Mouse (Mus musculus) testis, postnatal 10 days (tissue): ENCODE measurements at regions not wholly inside any gene's neighbourhood (a gene's known extent, or its start where the extent isn't known, plus 50 kb on each side); places are given as distances from the start of the nearest gene placed in this dataset.

Experiments
- DNase-seq: peaks from one replicate; pipeline ENCODE4 v3.0.0; 2021; ENCODE audit warnings: low spot score

DNA sequence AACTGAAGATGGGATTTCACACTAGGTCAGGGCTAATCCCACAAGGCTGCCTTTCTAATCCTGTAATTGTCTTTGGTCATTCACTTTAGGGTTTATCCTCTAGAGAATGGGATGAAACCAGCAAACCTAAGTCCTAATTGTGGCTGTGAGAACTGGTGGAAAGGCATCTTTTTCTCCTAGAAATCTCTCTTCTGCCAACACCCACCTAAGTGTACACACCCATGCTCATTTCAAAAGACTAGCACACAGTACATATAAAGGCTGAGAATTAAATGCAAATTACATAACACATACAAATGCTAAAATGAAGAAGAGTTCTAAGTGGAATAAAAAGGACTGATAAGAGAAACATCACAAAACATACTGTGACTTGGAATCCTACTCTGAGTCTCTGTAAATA lies 579.5 kb downstream of the Eepd1 start:
- no peak for DNase-seq

DNA sequence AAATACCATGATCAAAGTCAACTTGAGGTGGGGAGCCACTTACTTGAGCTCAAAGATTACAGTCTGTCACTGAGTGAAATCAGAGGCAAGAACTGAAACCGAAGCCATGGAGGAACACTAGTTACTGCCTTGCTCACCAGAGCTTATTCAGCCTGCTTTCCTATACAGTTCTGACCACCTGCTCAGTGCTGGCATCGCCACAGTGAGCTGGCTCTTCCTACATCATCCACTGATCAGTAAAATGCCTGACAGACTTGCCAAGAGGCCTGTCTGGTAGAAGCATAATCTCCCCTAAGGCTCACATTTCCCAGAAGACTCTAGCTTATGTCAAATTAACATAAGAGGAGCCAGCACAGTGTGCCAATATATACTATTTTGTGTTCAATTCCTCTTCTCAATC lies 595.7 kb downstream of the Eepd1 start:
- DNase-seq, result no peak

DNA sequence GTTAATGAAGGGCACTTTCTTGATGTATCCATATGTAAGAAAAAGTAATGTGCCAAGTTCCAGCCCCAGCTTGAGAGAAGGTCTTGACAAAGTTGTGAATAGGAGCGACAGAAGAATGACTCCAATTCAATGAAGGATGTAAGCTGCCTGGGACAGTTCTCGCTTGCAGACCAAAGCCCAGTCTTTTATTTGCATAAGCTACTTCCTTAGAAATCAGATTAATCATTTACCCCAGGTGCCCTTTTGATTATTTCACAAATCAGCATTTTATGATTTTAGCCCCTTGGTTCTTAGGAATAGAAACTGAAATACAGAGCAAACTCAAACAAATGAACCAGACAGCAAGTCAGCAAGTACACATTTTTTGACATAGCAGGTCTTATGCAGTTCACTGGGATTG lies 605.2 kb downstream of the Eepd1 start:
- DNase-seq, result no peak

DNA sequence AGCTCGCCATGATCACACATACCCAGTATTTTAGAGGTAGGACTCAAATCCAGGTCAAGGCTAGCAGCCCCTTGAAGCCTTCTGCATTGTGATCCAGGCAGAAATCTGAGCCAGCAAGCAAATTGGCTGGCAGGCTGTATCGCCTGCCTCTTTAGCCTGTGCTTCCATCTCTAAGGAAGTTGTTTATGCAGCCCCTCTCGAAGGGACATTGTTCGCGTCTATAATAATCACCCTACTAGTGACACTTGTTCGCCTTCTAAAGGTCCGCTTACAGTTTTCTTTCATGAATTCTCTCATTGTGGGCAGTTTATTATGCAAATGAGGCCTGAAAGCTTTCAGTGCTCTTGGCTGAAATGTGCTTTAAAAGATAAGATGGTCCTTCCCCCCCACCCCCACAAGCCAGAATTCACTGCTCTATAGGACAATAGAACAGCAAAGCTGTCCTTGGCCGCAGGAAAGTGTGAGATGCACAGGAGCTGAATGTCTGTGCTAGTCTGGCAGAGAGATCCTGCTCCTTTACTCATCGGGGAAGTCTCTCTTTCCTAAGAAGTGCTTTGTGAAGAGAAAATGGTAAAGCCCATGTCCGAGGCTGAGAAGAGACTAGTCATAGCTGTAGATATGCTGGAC lies 610.8 kb downstream of the Eepd1 start:
- no peak for DNase-seq

DNA sequence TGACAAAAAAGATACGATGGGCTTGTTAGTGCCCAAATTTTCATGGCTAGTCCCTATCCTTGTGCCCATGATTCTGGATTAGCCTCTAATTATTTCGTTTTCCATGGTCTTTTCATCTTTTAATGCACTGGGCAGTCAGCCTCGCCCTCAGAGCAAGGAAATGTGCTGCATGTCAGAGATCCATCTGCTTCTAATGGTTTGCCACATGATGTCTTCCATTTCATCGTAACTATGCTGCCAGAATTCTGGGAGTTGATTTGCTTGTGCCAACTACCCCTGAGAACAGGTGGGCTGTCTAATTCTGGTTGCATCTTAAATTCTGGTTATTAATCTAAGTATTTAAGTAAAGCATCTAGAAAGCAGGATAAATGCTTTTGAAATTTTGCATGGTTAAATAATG lies 622.8 kb downstream of the Eepd1 start:
- no peak for DNase-seq

DNA sequence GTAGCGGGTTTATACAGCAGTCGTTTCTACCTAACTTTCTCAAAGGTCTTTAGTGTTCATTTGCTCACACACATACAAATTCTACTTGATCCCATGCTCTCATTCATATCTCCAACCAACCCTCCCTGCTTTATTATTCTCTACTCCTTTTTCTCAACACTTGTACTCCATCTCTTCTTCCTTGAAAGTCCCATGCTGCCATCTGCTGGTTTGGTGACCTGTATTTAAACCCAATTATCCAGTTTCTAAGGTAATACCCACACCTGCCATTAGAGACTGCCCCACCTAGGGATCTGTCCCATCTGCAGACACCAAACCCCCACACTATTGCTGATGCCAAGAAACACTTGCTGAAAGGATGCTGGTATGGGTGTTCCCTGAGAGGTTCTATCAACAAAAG lies 611.5 kb upstream of the B3gat1 start:
- DNase-seq, result peak; percentile 51

DNA sequence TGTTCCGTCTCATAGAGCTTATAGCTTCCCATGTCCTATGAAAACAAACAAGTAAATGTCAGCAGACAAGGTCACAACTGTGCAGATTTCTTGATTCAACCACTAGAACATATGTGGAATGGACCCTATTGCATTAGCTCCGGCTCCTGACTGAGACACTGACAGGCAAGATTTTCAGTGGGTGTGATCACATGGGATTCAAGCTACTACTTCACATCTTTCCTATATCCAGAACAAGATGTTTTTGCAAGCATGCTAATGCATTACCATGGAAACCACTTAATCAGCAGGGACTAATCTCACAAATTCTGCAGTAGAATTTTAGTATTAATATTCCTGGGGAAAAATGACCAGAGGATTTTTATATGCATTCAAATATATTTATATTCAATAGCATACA lies 598.9 kb upstream of the B3gat1 start:
- DNase-seq, result no peak
